Mouse (Mus musculus) myocyte (in vitro differentiated cells): Measurements from ENCODE around the gene Hoxd3.

ENCODE experiments used
- E2F4 ChIP-seq: IDR thresholded peaks from one replicate; pipeline ENCODE4 v1.6.1; 2011; ENCODE audit warnings: mild to moderate bottlenecking, control low read depth, moderate library complexity; ENCODE audit not compliant: insufficient read depth
- MAX ChIP-seq: IDR thresholded peaks from one replicate; pipeline ENCODE4 v1.6.1; 2011; ENCODE audit warnings: low read depth, mild to moderate bottlenecking, control low read depth
- REST ChIP-seq: IDR thresholded peaks from one replicate; pipeline ENCODE4 v1.6.1; 2011; ENCODE audit warnings: mild to moderate bottlenecking, control low read depth, moderate library complexity; ENCODE audit not compliant: insufficient read depth, insufficient read length

- TF ChIP-seq MAX (no peak), REST (no peak), E2F4 (no peak)
Observed at GRCm38 (mm10) chr2:74694066-74694465, 17.7 kb upstream of the Hoxd3 start.
